Mouse (Mus musculus): ENCODE measurements at regions not wholly inside any gene's neighbourhood (a gene's known extent, or its start where the extent isn't known, plus 50 kb on each side); places are given as distances from the start of the nearest gene placed in this dataset.
"Not testable (repeated sequence)": the region's sequence is repeated elsewhere in the genome, so short reads cannot be mapped to it uniquely, and the experiment has no call there.

DNA sequence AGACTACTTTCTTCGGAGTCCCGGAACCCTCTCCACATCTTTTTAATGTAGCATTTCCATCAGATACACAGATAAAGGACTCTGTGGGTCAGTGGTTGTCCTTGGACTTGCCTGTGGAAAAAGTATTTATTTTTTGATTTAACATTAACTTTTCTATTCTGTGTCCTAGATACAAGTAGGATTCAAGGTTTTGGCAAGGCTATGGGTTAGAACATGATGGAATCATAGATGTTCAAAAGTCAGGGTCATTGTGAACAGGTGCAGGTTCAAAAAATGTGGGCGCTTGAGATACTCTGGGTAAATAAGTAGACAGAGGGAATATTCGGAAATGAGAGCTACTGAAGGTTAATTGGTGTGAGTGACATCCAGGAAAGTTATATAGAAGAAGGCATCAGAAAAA is 347.7 kb downstream of the Cypt12 start:
- intact Hi-C loops (cut with DNase I) = no loop called here
- DNase-seq (ENCODE audit: low spot score in 2 of 2) = no peak

DNA sequence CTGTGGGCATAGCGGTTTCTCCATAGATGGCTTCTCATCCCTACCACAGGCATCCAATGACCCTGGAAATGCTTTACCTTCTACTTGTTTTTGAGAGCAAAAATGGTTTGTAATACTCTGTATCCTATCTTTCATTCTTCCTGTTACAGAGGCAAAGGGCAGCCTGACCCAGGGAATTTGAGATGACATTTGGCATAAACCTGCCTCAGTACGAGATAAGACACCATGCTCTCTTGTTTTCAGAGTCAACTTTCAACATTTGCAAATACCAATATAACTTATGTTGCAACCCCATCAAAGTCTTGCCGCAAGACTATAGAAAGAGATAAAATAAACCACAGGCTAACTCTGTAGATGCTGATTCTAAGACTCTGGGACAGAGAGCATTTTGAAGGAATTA is 350.5 kb downstream of the Cypt12 start:
- DNase-seq (ENCODE audit: low spot score in 2 of 2) = no peak
- intact Hi-C loops (cut with DNase I) = no loop called here

DNA sequence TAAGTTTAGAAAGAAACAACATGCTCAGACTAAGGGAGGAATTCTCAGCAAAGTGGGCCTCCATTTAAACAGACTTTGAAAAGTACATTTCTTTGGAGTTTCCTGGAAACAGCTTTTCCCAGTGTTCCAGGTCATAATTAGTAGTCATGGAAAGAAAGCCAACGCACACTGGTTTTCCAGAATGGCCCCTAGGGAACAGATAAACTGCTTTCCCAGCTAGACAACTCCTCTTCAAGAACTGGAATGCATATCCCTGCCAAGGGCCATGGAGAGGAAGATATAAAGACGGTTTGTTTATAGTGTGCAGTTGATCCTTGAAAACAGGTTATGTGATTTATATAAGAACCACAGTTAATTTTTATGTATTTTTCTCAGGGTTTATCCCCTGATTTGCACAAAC is 351.3 kb downstream of the Cypt12 start:
- no peak for DNase-seq (ENCODE audit: low spot score in 2 of 2)
- intact Hi-C loops (cut with DNase I) = no loop called here

DNA sequence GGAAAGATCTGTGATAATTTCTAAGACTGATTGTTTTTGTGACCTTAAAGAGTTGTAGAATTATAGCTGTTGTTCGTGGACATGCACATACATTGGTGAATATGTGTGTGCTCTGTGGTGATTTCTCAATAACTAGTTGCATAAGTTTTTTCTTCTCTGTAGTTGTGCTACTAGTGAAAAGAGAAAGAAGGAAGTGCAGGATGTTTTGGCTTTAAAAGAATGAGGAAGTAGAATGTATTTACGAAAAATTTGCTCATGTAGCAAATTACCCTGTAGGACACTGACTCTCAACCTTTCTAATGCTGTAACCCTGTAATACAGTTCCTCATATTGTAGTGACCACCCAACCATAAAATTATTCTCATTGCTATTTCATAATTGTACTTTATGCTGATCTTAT is 371.2 kb downstream of the Cypt12 start:
- DNase-seq (ENCODE audit: low spot score in 2 of 2) = no peak

DNA sequence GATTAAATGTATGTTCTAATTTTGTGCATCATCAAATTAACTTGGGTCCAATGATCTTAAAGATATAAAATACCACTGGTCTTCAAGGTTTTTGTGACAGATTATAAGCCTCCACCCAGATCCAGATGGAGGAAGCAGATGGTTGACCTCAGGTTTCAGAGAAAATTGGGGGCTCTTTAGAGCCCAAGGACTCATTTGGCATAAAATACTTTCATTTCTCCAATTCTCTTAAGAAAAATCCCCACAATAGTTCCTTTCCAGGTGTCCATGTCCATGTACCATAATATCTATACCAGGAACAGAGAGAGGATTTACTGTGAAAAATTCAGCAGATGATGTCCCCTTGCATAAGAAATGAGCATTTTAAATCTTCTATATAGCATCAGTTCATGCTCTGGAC is 385.0 kb downstream of the Cypt12 start:
- no peak for DNase-seq (ENCODE audit: low spot score in 2 of 2)

More for the DNA sequence above, 371.2 kb downstream of the Cypt12 start:
- intact Hi-C loops (cut with DNase I) = no loop called here

DNA sequence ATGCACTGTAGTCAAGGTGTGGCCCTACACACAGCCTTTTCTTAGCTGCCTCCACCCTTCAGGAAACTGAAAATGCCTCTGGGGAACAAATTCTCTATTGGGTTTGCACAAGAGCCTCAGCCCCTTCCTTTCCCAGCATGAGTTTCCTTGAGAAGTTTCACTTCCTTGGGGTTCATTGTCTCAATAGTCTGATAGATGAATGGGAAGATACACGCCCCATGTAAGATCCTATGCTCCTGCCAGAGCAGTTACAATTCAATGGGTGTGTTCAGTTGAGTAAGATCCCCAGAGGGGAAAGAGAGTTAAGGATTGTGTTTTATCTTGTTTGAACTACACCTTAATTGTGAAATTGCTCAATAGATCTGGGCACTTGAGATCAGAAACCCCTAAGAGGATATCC is 391.0 kb downstream of the Cypt12 start:
- intact Hi-C loops (cut with DNase I) = no loop called here
- no peak for DNase-seq (ENCODE audit: low spot score in 2 of 2)

More for the DNA sequence above, 385.0 kb downstream of the Cypt12 start:
- intact Hi-C loops (cut with DNase I) = no loop called here

DNA sequence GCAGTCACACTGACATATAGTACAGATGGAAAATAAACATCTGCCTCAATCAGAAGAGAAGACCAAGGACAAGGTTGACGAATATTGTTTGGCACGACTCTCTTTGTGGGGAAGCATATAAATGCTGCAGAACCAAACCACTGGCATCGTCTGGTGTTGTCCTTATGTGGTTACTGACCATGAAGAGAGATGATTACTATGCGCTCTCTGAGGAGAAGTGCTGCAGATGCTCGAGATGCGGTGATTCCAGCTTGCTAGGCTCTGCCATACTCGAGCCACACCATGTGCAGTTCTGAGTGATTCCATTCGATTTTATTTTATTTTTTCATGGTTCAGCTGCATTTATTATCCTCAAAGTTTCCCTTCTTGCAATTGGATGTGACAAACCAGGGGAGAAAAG is 393.5 kb downstream of the Cypt12 start:
- no peak for DNase-seq (ENCODE audit: low spot score in 2 of 2)
- intact Hi-C loops (cut with DNase I) = no loop called here

DNA sequence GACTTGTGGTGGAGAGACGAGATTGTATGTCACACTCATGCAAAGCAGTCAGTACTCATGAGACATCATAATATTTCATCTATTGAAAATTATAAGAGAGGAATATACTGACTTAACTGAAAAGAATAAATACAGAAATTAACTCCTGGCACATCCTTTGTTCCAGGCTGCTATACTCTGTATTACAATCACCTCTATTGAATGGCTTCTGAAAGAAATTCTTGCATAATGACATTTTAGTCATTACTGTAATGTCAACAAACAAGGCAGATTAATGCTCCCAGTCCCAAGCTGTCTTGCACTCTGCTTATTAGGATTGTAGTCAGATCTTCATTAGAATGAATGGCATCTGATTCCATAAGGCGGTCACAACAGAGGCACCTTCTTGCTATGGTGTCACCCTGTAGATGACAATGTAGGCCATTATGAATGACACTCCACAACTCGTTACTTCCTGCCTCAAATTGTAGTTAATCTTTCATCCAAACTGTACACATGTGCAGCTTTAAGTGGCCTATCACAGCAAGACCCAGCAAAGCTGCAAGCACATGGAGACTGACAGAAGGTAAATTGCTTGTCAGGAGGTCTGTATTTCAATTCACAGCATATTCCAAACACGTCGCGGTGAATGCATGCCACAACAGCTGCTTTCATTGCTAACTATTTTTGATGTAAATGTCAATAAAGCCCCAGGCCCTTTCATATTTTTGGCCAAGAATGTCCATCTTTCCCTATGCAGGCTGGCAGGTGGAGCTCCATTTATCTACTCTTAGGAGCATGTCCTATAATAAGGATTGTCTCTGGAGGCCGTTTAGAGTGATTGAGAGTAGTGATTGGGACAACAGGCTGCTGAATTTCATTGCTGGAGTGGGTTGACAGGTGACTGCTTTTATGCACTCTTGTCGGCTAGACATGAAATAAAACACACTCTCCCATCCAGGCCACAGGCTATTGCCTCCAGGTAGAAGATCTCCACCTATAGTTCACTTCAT is 430.1 kb downstream of the Cypt12 start:
- no peak for DNase-seq (ENCODE audit: low spot score in 2 of 2)
- intact Hi-C loops (cut with DNase I) = no loop called here

DNA sequence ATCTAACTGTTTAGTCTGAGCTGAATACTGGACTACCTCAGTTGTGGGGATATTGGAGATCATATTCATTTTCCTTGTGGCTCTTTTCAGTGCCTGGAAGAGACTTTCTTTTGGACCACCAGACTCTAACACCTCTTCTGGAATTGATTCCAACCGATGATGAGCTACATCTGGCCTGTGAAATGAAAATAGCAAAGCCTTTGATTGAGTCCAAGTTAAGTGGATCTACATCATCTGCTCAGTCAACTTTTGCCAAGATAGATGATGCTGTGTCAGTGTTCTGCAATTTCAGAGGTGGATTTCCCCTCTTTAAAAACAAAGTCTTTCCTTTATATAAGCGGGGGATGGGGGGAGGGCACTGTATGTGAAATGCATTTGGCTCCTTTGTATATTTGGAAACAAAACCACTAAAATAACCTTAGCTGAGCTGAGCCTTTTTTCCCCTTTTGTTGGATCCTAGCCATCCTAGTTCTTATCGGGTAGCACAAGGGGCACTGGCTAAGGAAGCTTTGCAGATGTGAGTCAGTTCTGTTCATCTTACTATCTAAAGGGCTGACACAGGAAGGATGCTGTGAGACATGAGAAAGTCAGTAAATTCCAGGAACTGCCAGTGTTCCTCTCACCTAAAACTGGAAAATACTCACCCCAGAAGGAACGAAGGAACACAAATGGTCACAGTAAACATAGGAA is 473.8 kb downstream of the Cypt12 start:
- intact Hi-C loops (cut with DNase I) = loop anchor here (5.0 kb wide), 1 partner anchor 250 kb away; no protein-coding TSS in a partner anchor
- peak; percentile 3 to 70 for DNase-seq (ENCODE audit: low spot score in 2 of 2)

DNA sequence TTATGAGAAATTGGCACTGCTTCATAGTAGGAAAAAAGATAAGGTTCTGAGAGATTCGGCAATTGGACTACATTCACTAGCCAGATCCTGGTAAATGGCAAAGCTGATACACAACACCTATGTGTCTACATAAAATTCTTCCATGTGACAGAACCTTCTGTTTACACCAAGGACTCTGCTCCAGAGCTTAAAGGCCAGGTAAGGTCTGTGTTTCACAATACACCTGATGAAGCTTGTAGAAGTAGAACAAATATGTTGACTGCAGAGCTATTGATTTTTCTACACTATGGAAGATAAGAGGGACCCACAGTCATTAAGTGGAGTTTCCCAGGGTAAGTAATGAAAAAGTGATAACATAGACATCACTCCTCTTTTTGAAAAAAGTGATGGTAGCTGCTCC is 480.7 kb downstream of the Cypt12 start:
- intact Hi-C loops (cut with DNase I) = no loop called here
- DNase-seq (ENCODE audit: low spot score in 2 of 2) = no peak

DNA sequence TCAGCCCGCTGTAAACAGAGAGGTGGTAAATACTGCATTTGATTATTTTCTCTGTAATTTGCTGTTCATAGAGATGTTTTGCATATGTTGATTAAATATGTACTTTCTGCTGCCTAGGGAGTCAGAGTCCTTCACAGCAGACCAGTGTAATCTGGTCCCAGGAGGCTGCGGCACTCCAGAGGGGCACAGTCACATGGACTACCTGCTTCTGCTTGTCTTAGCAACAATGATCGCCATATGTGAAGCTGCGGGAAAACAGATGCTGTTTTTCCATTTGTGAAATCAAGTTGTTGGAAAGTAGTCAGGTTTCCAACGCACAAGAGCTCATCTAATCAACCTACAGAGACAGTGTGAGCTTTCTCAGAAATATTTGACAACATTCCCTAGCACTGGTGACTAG is 490.6 kb downstream of the Cypt12 start:
- intact Hi-C loops (cut with DNase I) = no loop called here
- no peak for DNase-seq (ENCODE audit: low spot score in 2 of 2)

DNA sequence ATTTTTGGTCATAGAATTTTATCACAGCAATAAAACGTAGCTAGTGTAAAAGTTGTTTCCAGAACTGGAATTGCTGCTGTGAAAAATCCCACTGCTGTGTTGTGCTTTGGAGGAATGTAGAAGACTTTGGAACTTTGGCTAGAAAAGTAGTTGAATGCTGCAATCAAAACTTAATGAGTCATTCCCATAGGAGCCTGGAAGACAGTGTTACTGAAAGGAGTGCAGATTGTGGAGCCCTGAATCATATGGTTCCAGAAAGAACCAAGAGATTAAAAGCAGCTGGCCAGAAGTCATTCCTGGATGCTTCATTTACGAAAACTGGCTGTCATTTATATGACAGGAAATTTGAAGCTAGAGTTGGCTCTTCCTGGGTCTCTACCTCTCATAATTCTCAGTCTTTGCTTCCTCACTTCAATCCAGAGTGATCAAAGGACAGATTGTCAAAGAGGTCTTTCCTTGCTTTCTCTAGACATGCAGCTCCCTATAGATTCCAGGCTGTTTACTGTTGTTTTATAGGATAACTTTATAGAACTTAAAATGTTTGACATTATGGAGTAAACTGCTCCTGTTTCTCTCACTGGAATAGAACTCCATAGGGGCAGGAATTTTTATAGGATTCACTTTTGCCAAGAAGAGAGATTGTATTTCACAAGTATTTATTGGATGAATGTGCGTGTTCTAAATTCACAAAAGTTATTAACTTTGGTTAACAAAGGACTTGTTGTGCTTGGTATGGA is 504.2 kb downstream of the Cypt12 start:
- peak in 1 of 2 experiments; percentile 70 for DNase-seq (ENCODE audit: low spot score in 2 of 2)
- intact Hi-C loops (cut with DNase I) = no loop called here

DNA sequence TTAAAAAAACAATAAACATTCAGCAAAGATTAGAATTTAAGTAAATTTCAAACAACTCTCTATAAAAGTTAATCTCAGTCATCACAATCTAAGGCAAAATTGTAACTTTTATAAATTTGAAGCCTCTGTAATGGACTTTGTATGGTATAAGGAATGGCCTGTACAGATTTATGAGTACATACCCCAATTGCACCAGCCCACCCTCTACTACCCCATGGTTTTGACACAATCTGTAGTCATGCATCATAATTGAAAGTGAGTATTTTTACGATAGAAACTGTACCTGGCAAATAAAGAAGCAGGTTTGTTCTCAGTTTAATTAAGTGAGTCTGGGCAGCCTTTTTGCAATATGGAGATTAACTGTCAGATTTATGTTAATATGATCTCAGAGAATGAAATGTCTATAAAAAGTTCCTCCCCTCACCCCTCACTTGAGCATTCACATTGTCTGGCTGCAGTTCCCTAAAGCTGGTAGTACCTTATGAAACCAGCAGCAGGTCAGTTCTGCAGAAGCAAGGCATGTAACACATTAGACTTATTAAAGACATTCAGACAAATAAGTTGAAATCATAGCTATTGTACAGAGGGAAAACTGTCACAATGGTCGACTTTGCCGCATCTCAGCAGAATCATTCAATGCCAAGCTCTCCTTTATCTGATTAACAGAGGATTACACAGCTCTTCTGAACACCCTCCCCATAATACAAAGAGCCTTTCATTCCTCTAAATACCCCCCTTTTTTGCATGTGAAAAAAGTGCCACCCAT is 505.2 kb downstream of the Cypt12 start:
- DNase-seq (ENCODE audit: low spot score in 2 of 2) = no peak
- intact Hi-C loops (cut with DNase I) = no loop called here

DNA sequence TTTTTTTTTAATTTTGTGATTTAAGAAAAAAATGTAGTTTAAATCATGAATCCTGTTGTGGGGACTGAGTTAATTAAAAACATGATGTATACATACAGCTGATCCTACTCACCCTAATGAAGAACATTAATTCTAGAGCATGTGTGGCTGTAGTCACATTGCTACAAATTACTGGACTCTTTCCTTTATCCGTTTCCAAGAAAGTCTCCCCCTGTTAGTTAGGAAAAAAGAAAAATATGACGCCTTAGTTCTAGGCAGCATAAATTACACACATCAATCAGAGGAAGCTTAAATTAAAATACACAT is 505.7 kb downstream of the Cypt12 start:
- intact Hi-C loops (cut with DNase I) = no loop called here
- DNase-seq (ENCODE audit: low spot score in 2 of 2) = no peak

DNA sequence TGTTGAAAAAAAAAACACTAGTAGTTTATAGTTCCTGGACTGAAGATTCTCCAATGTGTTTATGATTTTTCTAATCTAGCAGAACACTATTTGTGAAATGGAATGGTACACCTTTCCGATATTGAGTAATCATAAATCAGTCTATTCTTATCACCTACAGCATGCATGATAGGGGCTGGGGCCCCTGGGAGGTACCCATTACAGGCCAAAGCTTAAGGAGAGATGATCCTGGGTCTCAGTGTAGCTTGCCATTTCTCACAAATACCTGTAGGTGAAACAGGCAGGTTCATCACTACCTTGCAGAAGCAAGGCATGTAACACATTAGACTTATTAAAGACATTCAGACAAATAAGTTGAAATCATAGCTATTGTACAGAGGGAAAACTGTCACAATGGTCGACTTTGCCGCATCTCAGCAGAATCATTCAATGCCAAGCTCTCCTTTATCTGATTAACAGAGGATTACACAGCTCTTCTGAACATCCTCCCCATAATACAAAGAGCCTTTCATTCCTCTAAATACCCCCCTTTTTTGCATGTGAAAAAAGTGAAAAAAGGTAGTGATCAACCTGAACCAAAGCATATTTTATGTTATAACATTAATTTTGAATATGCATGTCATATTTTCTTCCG is 506.5 kb downstream of the Cypt12 start:
- intact Hi-C loops (cut with DNase I) = not testable (repeated sequence)

DNA sequence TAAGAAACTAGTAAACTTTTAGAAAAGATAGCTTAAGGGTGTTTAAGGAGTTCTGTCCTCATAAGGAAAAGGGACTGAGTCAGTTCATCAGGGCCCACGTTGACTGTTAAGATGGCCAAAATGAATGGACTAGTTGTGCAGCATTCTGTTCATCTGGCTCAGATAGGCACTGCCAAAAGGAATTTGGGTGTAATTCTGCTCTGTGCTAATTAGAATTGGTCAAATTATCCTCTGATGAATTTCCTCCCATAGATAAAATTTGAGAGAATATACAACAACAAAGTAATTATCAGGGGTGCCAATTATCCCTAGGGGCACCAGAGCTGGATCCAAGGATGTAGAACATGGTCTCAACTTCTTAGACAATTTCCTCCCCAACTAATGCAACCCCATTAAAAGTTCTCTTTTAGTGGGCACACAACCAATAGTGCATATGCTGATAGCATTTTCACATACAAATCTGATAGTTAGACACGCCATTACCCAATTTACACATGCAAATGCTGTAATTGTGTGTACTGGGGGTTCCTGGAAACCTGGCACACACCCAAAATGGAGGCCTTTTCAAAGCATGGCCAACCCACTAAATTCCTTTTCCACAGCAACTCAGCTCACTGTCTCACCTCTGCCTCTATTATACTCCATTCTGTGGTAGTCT is 508.0 kb downstream of the Cypt12 start:
- DNase-seq (ENCODE audit: low spot score in 2 of 2) = no peak
- intact Hi-C loops (cut with DNase I) = no loop called here

More for the DNA sequence above, 506.5 kb downstream of the Cypt12 start:
- not testable (repeated sequence) for DNase-seq (ENCODE audit: low spot score in 2 of 2)

DNA sequence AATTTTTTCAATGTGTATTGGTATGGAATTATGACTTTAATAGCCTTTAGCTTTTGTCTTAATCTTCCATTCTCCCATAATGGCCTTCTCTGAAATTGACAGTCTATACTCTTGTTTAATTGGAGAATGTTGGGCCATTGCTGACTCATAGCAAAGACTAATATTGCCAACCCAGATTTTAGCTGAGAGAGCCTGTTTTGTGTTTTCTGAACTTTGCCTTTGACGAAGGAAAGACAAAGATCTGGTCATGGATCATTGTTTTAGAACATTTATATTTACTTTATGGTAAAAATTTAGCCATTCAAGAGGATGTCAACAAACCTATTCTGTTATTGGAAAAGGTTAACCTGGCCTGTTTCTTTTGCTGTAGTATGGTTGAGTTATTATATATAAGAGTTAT is 512.1 kb downstream of the Cypt12 start:
- intact Hi-C loops (cut with DNase I) = no loop called here
- no peak for DNase-seq (ENCODE audit: low spot score in 2 of 2)

DNA sequence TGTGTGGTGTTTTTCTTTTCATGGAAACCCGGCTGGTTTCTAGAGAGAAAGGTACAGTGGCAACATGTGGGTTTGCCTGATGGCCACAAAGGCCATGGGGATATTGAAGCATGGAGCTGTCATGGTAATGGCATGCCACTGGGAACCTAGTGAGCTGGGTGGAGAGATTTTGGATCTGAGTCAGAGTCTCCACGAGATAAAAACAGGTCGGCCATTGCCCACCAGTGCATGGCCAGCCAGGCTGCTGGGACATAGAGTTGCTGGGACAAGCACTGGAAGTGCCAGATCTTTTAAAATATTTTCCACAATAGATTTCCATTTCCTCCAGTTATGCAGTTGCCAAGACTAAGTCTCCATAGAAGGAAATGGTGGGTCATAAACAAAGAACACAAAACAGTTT is 523.6 kb downstream of the Cypt12 start:
- intact Hi-C loops (cut with DNase I) = no loop called here
- DNase-seq (ENCODE audit: low spot score in 2 of 2) = no peak

DNA sequence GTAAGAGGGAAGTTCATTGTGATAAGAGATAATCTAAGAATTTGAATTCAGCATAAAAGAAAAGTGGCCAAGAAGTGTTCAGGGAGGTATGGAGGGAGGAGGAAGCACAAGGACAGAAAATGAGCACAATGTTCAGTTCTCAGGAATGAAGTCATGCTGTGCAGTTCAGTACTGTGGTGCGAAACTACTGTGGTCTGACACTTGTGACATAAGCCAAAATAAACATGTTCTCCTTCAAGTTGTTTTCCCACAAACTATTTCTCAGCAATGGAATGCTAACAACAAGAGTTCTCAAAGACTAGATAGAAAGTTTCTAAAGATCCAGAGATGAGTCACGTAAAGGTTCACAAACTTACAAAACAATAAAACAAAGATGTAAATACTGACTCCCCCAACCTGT is 531.3 kb downstream of the Cypt12 start:
- DNase-seq (ENCODE audit: low spot score in 2 of 2) = no peak
- intact Hi-C loops (cut with DNase I) = no loop called here
